Mouse (Mus musculus) thymus, adult 18-20 months (tissue): ENCODE data around the gene St6galnac4.

Experiments used
- DNase-seq, 2 experiments: peaks; one replicate each; pipeline ENCODE4 v3.0.0; 2022; ENCODE audit warnings: mixed read lengths in 2 of 2

St6galnac4 gene

DNA sequence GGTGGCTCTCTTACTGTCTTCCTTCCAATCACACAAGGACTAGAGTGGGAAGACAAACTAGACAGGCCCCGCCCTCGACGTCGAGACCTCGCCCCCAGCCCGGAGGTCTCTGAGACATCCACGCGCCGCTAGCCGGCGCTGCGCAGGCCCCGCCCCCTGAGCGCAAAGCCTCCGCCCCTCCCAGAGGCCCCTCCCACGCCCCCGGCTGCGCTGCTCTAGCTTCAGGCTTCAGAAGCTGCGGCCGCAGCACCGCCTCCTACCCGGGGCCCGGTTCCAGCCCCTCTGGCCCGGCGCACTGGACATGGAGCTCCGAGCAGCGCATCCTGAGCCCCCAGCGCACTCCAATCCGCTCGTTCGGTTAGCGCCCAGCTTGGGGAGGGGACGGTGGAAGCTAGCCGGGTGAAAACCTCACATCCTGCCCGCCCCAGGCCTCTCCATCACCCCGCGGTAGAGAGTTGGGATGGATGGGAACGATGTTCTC is at the start of gene St6galnac4:
Gene St6galnac4, plus strand, starts transcription at position 225 of the 481 bp plus-strand sequence.
- peak; percentile 84 to 85 for DNase-seq

- DNase-seq, result peak in 1 of 2 experiments; percentile 17
Measured at GRCm38 (mm10) chr2:32537360-32537905, 49.5 kb upstream of the St6galnac4 start.

- DNase-seq, result no peak
Measured at GRCm38 (mm10) chr2:32537941-32538340, 49.0 kb upstream of the St6galnac4 start.

GRCm38 (mm10) chr2:32538461-32538860 is 48.4 kb upstream of the St6galnac4 start:
- DNase-seq, result no peak

- no peak for DNase-seq
Measured at GRCm38 (mm10) chr2:32539452-32539981, 47.4 kb upstream of the St6galnac4 start.

GRCm38 (mm10) chr2:32541333-32541908 is 45.5 kb upstream of the St6galnac4 start:
- DNase-seq, result no peak

DNA sequence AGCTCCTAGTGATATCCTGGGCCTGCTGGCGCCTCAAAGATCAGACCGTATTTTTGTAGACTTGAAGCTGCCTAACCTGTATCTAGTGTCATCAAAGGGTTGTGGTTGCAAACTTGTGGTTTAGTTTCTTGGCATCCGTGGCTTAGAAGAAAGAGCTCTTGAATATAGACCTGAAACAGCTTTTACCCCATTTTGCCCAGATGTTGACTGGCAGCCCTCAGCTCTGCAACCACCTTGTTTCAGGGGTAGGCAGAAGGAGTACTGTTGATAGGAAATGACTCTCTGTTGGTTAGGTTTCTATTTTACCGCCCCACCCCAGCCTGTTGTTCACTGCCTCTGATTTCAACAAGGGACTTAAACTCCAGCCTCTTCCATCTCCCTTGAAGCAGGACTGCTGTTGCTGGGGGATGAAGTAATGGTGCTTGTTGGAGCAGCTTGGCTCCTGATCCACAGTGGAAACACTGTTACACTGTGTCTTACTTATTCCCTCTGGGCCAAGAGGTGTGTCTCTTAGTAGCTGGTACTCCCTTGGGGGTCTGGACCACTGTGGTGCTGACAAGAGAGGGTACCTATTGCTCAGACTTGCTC is 44.8 kb upstream of the St6galnac4 start:
- DNase-seq, result peak; percentile 61 to 83

DNA sequence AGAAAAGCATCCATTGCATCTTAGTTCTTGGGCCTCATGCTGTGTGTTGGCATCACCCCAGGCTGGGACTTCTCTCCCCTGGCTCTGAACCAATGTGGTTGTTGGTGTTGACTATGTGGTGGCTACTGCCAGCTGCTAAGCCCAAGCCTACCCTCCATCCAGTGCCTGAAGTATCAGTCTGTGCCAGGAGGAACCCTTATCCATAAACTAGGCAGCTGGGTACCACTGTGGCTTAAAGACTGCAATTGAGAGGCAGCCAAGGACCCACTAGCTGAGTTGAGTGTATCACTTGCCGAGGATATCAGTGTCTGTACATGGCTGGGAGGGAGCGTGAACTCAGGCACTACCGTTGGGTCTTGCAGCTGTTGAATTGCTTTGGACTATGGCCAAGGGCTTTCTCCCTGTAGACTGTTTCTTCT is 43.9 kb upstream of the St6galnac4 start:
- DNase-seq, result no peak

DNA sequence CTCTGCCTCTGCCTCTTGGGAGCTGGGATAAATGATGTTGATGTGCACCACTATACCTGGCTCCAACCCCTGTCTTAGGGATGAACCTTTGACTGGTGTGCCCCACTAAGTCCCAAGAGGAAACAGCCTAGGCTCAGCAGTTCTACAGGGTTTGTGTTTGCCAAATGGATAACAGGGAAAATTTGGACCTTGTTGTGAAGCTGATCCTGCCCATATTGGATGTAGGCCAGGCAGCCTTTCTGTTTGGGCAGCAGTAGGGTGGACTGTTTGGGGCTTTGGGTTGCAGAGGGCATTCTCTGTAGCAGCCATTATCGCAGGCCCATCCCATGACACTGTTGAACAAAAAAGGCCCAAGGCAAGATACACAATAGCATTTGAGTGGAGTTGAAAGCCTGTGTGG is 39.9 kb upstream of the St6galnac4 start:
- no peak for DNase-seq

- DNase-seq, result no peak
Measured at GRCm38 (mm10) chr2:32547380-32547779, 39.5 kb upstream of the St6galnac4 start.

DNA sequence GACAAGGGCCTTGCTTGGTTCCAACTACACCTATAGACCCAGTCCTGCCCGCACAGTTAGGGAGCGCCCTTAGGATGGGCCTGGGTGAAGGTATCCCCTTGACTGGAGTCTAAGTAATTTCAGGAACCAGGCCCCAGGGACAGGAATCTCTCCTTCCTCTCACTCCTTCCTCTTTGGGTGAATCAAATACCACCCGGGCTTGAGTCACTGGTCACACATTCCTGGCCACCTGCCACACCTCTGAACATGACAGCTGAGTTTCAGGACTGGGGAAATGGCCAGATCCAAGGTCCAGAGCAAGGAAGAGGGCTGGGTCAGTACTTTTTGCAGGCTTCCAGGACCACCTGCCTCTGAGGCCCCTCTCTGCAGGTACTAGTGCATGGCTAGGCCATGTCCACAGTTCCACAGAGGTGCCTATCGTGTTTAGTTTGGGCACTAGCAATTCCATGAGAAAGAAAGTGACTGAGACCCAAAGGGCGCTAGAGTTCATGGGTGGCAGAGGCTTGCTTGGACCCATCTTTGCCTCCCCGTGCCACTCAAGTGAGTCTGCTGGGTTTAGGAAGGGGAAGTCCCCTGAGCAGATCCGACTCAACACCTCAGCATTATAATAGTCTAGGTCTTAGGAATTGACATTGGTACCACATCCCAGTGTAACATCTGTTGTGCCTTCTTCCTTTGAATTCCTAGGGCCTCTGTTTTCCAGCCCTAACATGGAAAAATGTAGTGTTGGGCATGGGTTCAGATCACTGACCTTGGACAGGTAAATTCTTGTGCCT is 38.7 kb upstream of the St6galnac4 start:
- DNase-seq, result no peak

DNA sequence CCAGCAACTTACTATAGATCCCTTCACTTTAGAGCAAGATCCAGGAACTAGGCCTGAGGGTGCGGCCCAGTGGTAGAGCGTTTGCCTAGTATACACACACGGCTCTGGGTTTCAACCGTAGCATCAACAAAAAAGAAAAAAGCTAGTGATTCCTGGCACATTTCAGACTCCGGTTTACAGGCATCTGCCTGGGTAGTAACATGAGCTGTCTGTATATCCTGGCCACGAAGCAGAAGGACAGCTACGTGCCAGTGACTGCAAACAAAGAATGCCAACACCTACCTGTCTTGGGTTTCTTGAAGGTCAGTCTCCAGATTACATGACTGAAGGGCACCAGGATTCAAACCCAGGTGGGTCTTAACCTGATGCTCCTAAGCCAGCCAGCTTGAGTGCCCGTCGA is 37.7 kb upstream of the St6galnac4 start:
- no peak for DNase-seq

DNA sequence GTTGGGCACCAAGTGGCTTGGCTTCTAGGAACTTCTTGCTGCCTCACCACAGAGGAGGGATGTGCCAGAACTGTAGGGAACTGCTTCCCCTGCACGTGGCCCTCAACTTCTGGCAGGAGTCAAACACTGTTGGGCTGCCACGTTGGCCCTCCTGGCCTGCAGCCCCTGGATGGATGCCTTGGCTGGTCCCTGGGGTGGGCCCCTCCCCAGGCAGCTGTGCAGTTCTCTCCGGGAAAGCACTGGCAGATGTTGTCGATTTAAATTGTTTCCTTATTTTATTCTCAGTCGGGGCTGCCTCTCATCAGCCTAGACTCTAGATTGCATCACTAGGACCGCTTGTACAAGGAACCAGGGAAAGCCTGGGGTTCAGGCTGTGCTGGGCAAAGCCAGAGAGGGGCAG is 37.1 kb upstream of the St6galnac4 start:
- no peak for DNase-seq

- DNase-seq, result no peak
Measured at GRCm38 (mm10) chr2:32551236-32551635, 35.7 kb upstream of the St6galnac4 start.

DNA sequence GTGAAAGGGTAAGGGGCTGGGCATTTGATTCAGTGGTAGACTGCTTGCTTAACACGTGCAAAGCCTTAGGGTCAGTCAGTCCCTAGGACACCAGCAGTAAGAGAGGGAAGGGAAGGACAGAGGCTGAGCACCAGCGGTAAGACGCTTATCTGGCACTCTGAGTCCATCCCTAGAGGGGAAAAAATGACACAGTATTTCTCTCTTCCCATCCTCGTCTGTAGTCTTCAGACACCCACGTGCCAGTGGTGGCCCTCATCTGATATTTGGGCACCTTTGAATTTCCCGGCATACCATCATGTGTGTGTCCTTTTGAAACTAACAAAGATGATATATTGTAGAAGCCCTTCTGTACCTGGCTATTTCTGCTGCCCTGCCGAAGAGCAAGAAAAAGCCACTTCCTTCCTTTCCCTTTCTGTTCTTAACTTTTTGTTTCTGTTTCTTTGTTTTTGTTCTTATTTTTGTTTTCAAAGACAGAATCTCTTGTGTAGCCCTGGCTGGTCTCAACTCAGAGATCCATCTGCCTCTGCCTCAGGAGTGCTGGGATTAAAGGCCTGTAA is 33.2 kb upstream of the St6galnac4 start:
- DNase-seq, result no peak

GRCm38 (mm10) chr2:32555484-32555883 is 31.4 kb upstream of the St6galnac4 start:
- no peak for DNase-seq

DNA sequence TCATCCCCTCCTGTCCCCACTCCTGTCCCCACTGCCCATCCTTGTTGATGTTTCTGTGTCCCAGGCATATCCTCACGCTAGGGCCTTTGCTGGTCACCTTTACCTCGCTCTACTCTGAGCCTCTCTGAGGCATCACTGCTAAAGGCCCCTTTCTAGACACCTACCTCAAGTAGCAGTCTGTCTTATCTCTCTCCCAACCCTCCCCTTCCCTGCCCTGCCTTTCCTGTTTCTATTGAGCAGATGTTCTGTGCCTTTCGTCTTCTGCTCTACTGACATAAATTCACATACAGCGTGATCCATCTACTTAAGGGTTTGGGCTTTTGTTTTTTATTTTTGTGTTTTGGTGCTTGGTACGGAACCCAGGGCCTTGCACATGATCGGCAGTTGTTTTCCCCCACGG is 30.9 kb upstream of the St6galnac4 start:
- no peak for DNase-seq

GRCm38 (mm10) chr2:32559570-32559969 is 27.3 kb upstream of the St6galnac4 start:
- DNase-seq, result no peak

DNA sequence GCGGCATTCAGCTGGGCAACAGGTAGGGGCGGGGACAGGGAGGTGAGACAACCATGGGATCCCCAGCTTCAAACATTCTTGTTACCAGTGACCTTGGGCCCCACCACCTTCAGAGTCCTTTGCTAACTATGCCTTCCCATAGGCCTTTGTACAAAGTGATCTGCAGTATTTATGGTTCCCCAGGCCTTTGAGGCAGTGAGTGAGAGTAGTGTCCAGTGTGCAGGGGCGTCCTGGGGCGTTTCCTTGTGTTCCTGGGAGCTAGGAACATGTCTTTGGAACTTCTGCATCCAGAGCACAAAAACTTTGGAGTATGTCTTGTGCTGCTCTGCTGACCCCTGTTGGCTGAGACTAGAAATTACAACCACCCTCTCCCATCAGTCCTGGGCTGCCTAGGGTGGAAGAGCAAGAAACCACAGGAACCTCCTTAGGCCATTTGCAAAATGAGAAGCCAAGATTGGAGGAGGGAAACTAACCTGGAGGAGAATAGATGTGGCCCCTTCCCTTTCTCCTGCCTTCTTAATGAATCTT is 20.3 kb upstream of the St6galnac4 start:
- peak in 1 of 2 experiments; percentile 55 for DNase-seq

GRCm38 (mm10) chr2:32568149-32568548 is 18.7 kb upstream of the St6galnac4 start:
- no peak for DNase-seq

- DNase-seq, result no peak
Measured at GRCm38 (mm10) chr2:32568941-32569340, 18.0 kb upstream of the St6galnac4 start.

- DNase-seq, result peak; percentile 81 to 88
Measured at GRCm38 (mm10) chr2:32570698-32571494, 16.0 kb upstream of the St6galnac4 start, which contains the start of gene Dpm2. Gene Dpm2 (plus strand): TSS chr2:32570858.
